Mouse (Mus musculus) small intestine, adult 2 months (tissue): ENCODE data around the gene St6galnac3.

Experiments used
- CTCF ChIP-seq: fragments of 200-500 bp; IDR thresholded peaks from 2 replicates; pipeline ENCODE4 v1.5.1; 2012; ENCODE audit warnings: low read depth, mild to moderate bottlenecking, control low read depth, inconsistent platforms, low read length, moderate library complexity, mixed read lengths; ENCODE audit not compliant: insufficient replicate concordance, insufficient read length; ENCODE audit errors: extremely low read depth
- POLR2A ChIP-seq: fragments of 200-500 bp; IDR thresholded peaks from 2 replicates; pipeline ENCODE4 v1.6.1; 2012; ENCODE audit warnings: low read depth, mild to moderate bottlenecking, control low read depth, inconsistent platforms, low read length, moderate library complexity

DNA sequence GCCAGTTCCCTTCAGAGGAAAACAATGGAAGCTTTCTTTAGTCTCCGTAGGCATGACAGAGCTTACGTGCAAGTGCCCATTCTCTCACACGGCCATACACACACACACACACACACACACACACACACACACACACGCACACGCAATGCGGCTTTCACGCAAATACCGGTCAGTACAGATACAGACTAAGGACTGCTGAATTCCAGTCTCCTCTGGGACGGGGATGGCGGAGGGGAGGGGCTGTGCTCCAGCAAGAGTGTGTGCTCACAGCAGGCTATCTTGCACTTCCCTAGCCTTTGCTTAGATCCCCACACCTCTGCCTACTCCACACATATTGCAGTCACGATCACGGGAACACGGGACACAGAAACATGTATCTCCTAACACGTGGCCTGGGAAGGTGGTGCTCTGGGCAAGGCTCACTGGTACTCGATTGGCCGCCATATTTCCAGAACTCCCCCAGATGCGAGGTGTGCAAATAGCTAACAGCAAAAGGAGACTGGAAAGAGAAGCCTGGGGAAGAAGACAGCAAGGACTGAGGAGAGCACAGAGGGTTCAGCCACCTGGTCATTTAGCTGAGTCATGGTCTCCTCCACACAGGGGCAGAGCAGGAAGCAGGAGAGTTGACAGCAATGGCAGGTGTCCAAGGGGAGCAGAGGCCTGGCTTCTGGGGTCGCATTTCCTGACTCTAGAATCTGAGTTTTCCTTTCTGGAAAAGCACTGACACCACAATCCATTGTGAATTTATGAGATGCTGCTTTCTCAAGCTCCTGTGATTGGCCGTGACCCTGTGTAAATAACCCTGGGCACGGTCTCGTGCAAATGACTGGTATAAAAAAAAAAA lies 56.3 kb downstream of the St6galnac3 start:
- TF ChIP-seq CTCF = no peak
- TF ChIP-seq POLR2A = no peak
